Mouse (Mus musculus) gastrocnemius, postnatal 25 days (tissue): ENCODE data around the gene Vav3. TPM values are rescaled to one million over a fixed set of nuclear protein-coding genes. Genes with fewer than 3 reads are reported as not detected.

Experiments
- DNase-seq: peaks from one replicate; pipeline ENCODE4 v3.0.0; 2022
- total RNA-seq, 2 experiments: library from RNA; stranded (reverse); gene quantifications; 1 replicate in 1 of 2; 2 replicates in 1 of 2; pipeline ENCODE4 v1.2.3; 2021

Gene Vav3
- total RNA-seq, 2 experiments from 2014 or later = 2.2 to 3.7 TPM

GRCm38 (mm10) chr3:109690566-109690965 is 350.1 kb downstream of the Vav3 start:
- DNase-seq = no peak

GRCm38 (mm10) chr3:109692613-109693012 is 352.2 kb downstream of the Vav3 start:
- DNase-seq = no peak

GRCm38 (mm10) chr3:109701301-109701700 is 360.8 kb downstream of the Vav3 start:
- DNase-seq = no peak

GRCm38 (mm10) chr3:109707786-109708460 is 367.5 kb downstream of the Vav3 start:
- DNase-seq = peak; percentile 31

GRCm38 (mm10) chr3:109711751-109712150 is 371.3 kb downstream of the Vav3 start:
- DNase-seq = no peak

- DNase-seq = no peak
Measured at GRCm38 (mm10) chr3:109714476-109714875, 374.0 kb downstream of the Vav3 start.

- DNase-seq = no peak
Measured at GRCm38 (mm10) chr3:109721753-109722152, 381.3 kb downstream of the Vav3 start.

- DNase-seq = no peak
Measured at GRCm38 (mm10) chr3:109726776-109727175, 386.3 kb downstream of the Vav3 start.

- no peak for DNase-seq
Measured at GRCm38 (mm10) chr3:109731592-109732230, 391.3 kb downstream of the Vav3 start.

GRCm38 (mm10) chr3:109732327-109733182 is 392.1 kb downstream of the Vav3 start:
- DNase-seq = no peak

Other genes starting within 250 kb of the Vav3 start
- 1 to 10 TPM; 3.7 to 4.0 TPM for gene Slc25a24, start 217.5 kb upstream of the Vav3 start, total RNA-seq